ENCODE assay signal across 21 mouse cellular contexts in genomic region chr5:22009142-22009541, GRCm38 (mm10).
"Had no signal": no experiment of that assay in that cellular context is flagged by ENCODE, and none has a peak within 500 bp of the region (broad histone marks: within the 10 kb centered on the region; RNA-seq: fewer than 3 reads in every experiment).

No protein-coding gene starts in this region.

- DNase-seq: lung, adult 2 months; lung, postnatal 14 days; lung, postnatal 36 days; retina, postnatal 1 day; right cerebral cortex, adult 18-20 months; right cerebral cortex, postnatal 25 days; right cerebral cortex, postnatal 4 days; spleen, adult 18-20 months; thymus, adult 2 months; thymus, postnatal 25 days; thymus, postnatal 4 days had no signal

- H3K36me3 ChIP-seq: lung, embryonic 15.5 days; midbrain, embryonic 13.5 days; midbrain, embryonic 15.5 days; neural tube, embryonic 12.5 days; stomach, embryonic 15.5 days had no signal

- ATAC-seq: lung, postnatal 0 days; midbrain, embryonic 13.5 days; midbrain, embryonic 15.5 days had no signal

- H3K27ac ChIP-seq: lung, embryonic 15.5 days; macrophage; midbrain, embryonic 13.5 days; midbrain, embryonic 15.5 days; neural tube, embryonic 12.5 days; stomach, embryonic 15.5 days; stomach, postnatal 0 days had no signal

- H3K27me3 ChIP-seq: lung, embryonic 15.5 days; megakaryocyte, embryonic 14.5 days; midbrain, embryonic 13.5 days; midbrain, embryonic 15.5 days; neural tube, embryonic 12.5 days; stomach, embryonic 15.5 days had no signal

- H3K4me2 ChIP-seq: lung, embryonic 15.5 days; midbrain, embryonic 11.5 days; midbrain, embryonic 13.5 days; midbrain, embryonic 15.5 days; neural tube, embryonic 12.5 days; stomach, embryonic 15.5 days had no signal

- H3K9ac ChIP-seq: lung, embryonic 15.5 days; midbrain, embryonic 13.5 days; midbrain, embryonic 15.5 days; neural tube, embryonic 12.5 days; stomach, embryonic 15.5 days had no signal

- H3K9me3 ChIP-seq: lung, embryonic 15.5 days; midbrain, embryonic 13.5 days; midbrain, embryonic 15.5 days; neural tube, embryonic 12.5 days; stomach, embryonic 15.5 days had no signal

- H3K4me3 ChIP-seq: lung, embryonic 15.5 days; megakaryocyte, embryonic 14.5 days; midbrain, embryonic 13.5 days; midbrain, embryonic 15.5 days; neural tube, embryonic 12.5 days; stomach, embryonic 15.5 days had no signal

- H3K4me1 ChIP-seq: lung, embryonic 15.5 days; megakaryocyte, embryonic 14.5 days; midbrain, embryonic 13.5 days; neural tube, embryonic 12.5 days; stomach, embryonic 15.5 days had no signal
